Mouse (Mus musculus) CH12.LX (cell line): ENCODE results near the gene Prss32. TPM values are rescaled to one million over a fixed set of nuclear protein-coding genes. Genes with fewer than 3 reads are reported as not detected.

Experiments
- DNase-seq: peaks from one replicate; pipeline ENCODE4 v3.0.0-alpha.2; 2013; ENCODE audit errors: extremely low read depth
- H3K27ac ChIP-seq: 2 replicates; pipeline ENCODE4 v1.5.1; 2012; ENCODE audit warnings: low read depth, mild to moderate bottlenecking, control low read depth, moderate library complexity; ENCODE audit not compliant: insufficient read depth
- H3K27me3 ChIP-seq: replicated peaks from 2 replicates; pipeline ENCODE3; 2012; ENCODE audit warnings: inconsistent platforms
- H3K36me3 ChIP-seq, 2 experiments: replicated peaks in 1 of 2; 2 replicates each; pipeline versions ENCODE3 to v1.6.1; 2012; ENCODE audit warnings: inconsistent platforms in 1 of 2, low read length in 1 of 2, mild to moderate bottlenecking in 1 of 2, mixed read lengths in 1 of 2, moderate library complexity in 1 of 2; ENCODE audit not compliant: control insufficient read depth in 1 of 2, insufficient read depth in 1 of 2
- H3K4me1 ChIP-seq, 2 experiments: 2 replicates each; pipeline ENCODE4 v1.6.1; 2012; ENCODE audit warnings: inconsistent platforms in 1 of 2, moderate library complexity in 1 of 2; ENCODE audit not compliant: insufficient read depth in 2 of 2, control insufficient read depth in 1 of 2
- H3K4me2 ChIP-seq: 2 replicates; pipeline ENCODE4 v1.6.1; 2012; ENCODE audit warnings: low read depth, mild to moderate bottlenecking, control low read depth; ENCODE audit not compliant: poor library complexity, insufficient read depth, severe bottlenecking
- H3K4me3 ChIP-seq, 3 experiments: fragments of 150-350 bp in 1 of 3; sonication (generic) in 1 of 3; replicated peaks in 1 of 3; 2 replicates each; pipeline versions ENCODE3 to v1.5.1; 2011 to 2012; ENCODE audit warnings: low read depth in 2 of 3, low read length in 2 of 3, mild to moderate bottlenecking in 2 of 3, moderate library complexity in 2 of 3, control low read depth in 1 of 3, improper control_type of control experiment in 1 of 3, inconsistent platforms in 1 of 3, mixed read lengths in 1 of 3; ENCODE audit not compliant: poor library complexity in 1 of 3
- H3K79me2 ChIP-seq: replicated peaks from 2 replicates; pipeline ENCODE4 v1.6.1; 2012; ENCODE audit warnings: mild to moderate bottlenecking, moderate library complexity; ENCODE audit not compliant: control insufficient read depth, poor library complexity, insufficient read depth, severe bottlenecking; ENCODE audit errors: extremely low read depth
- H3K9ac ChIP-seq: 2 replicates; pipeline ENCODE4 v1.6.1; 2012; ENCODE audit warnings: low read depth, mild to moderate bottlenecking, control low read depth, moderate library complexity; ENCODE audit not compliant: insufficient read depth
- H3K9me3 ChIP-seq: replicated peaks from 2 replicates; pipeline ENCODE3; 2012; ENCODE audit warnings: low read length, inconsistent platforms, mixed read lengths
- CHD1 ChIP-seq: IDR thresholded peaks from 2 replicates; pipeline ENCODE4 v1.6.1; 2012; ENCODE audit warnings: low read depth, low read length, improper control_type of control experiment, inconsistent platforms
- CHD2 ChIP-seq: IDR thresholded peaks from 2 replicates; pipeline ENCODE4 v1.6.1; 2011; ENCODE audit warnings: low read length, improper control_type of control experiment
- ELF1 ChIP-seq: IDR thresholded peaks from 2 replicates; pipeline ENCODE4 v1.6.1; 2014; ENCODE audit warnings: low read depth, mild to moderate bottlenecking, inconsistent platforms, low read length, improper control_type of control experiment
- ETS1 ChIP-seq: conservative IDR thresholded peaks from 2 replicates; pipeline ENCODE4 v1.6.1; 2012; ENCODE audit warnings: low read depth, mild to moderate bottlenecking, inconsistent platforms, low read length, improper control_type of control experiment, moderate library complexity
- JUN ChIP-seq: IDR thresholded peaks from 2 replicates; pipeline ENCODE4 v1.6.1; 2011; ENCODE audit warnings: low read depth, mild to moderate bottlenecking, low read length, improper control_type of control experiment, moderate library complexity; ENCODE audit not compliant: insufficient read depth
- KAT2A ChIP-seq: IDR thresholded peaks from 2 replicates; pipeline ENCODE4 v1.6.1; 2012; ENCODE audit warnings: low read length, improper control_type of control experiment, inconsistent platforms; ENCODE audit not compliant: insufficient replicate concordance
- MAZ ChIP-seq: IDR thresholded peaks from 2 replicates; pipeline ENCODE4 v1.6.1; 2012; ENCODE audit warnings: low read depth, mild to moderate bottlenecking, inconsistent platforms, low read length, improper control_type of control experiment, moderate library complexity
- MYC ChIP-seq: IDR thresholded peaks from 2 replicates; pipeline ENCODE4 v1.6.1; 2011; ENCODE audit warnings: low read depth, mild to moderate bottlenecking, improper control_type of control experiment, low read length
- PAX5 ChIP-seq: IDR thresholded peaks from 2 replicates; pipeline ENCODE4 v1.6.1; 2012; ENCODE audit warnings: low read length, inconsistent platforms, mixed read lengths
- POLR2A ChIP-seq: IDR thresholded peaks from 2 replicates; pipeline ENCODE4 v1.6.1; 2011; ENCODE audit warnings: low read depth, mild to moderate bottlenecking, improper control_type of control experiment, low read length
- POLR2AphosphoS2 ChIP-seq: IDR thresholded peaks from 2 replicates; pipeline ENCODE4 v1.6.1; 2011; ENCODE audit warnings: low read depth, low read length, improper control_type of control experiment
- SIN3A ChIP-seq: IDR thresholded peaks from 2 replicates; pipeline ENCODE4 v1.6.1; 2012; ENCODE audit warnings: low read length, improper control_type of control experiment, inconsistent platforms
- SMC3 ChIP-seq: IDR thresholded peaks from 2 replicates; pipeline ENCODE4 v1.6.1; 2011; ENCODE audit warnings: low read depth, low read length, improper control_type of control experiment
- USF1 ChIP-seq: IDR thresholded peaks from 2 replicates; pipeline ENCODE4 v1.6.1; 2014; ENCODE audit warnings: low read depth, mild to moderate bottlenecking, inconsistent platforms, low read length, improper control_type of control experiment
- ZKSCAN1 ChIP-seq: IDR thresholded peaks from 2 replicates; pipeline ENCODE4 v1.6.1; 2012; ENCODE audit warnings: low read depth, inconsistent platforms, low read length, improper control_type of control experiment, borderline replicate concordance
- ZNF384 ChIP-seq: IDR thresholded peaks from 2 replicates; pipeline ENCODE4 v1.6.1; 2012; ENCODE audit warnings: low read depth, low read length, improper control_type of control experiment, inconsistent platforms
- dilution Hi-C: fragments of 300-500 bp; cut with MboI; formaldehyde crosslinking; loops from 2 replicates; pipeline ENCODE4 v1.14.3; 2020; ENCODE audit warnings: low sequenced_read_pairs; ENCODE audit not compliant: extremely low pct_unique_long_range_greater_than_20kb, extremely low pct_ligation_motif_present
- in situ Hi-C: fragments of 300-500 bp; cut with MboI; formaldehyde crosslinking; loops from 3 replicates; pipeline ENCODE4 v1.14.3; 2019; ENCODE audit warnings: low sequenced_read_pairs, low pct_ligation_motif_present, low pct_unique_long_range_greater_than_20kb, mixed read lengths
- polyA plus RNA-seq: library from polyadenylated mRNA; unstranded; fragments of >175 nt; gene quantifications from 2 replicates; pipeline ENCODE4 v1.2.1, GENCODE M21; 2012; ENCODE audit warnings: low read depth; ENCODE audit not compliant: insufficient read length
- total RNA-seq, 2 experiments: library from RNA; depleted of rRNA; stranded (reverse); fragments of 300-350 nt in 1 of 2; fragments of >200 nt in 1 of 2; gene quantifications; 2 replicates each; pipeline ENCODE4 v1.2.3; 2012 to 2014

Prss32 gene
- total and polyA plus RNA-seq, 3 experiments = not detected

DNA sequence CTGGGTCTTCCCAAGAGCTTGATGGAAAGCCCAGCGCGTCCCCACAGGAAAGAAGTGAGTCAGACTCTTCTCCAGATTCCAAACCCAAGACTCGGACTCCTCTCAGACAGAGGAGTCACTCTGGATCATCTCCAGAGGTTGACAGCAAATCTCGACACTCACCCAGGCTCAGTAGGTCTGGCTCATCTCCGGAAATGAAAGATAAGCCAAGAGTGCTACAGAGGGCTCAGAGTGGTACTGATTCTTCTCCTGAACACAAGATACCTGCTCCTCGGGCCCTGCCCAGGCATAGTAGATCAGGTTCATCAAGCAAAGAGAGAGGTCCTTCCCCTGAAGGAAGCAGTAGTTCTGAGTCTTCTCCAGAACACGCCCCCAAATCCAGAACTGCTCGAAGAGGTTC, 25.1 kb upstream of the Prss32 start:
- no peak overlapping the region for H3K4me3 ChIP-seq
- peaks cover 35% of the 10 kb centered on the region for H3K79me2 ChIP-seq
- in situ Hi-C loops = no loop called here
- no peaks in the 10 kb centered on the region for H3K27me3 ChIP-seq
- H3K9me3 ChIP-seq = peaks cover 5% of the 10 kb centered on the region
- dilution Hi-C loops = no loop called here
- peaks cover 96 to 99% of the 10 kb centered on the region in 2 experiments for H3K36me3 ChIP-seq
- TF ChIP-seq ETS1 (no peak), CHD1 (no peak), POLR2A (peak; percentile 31; the same call in 1 of the 2 replicates), SMC3 (no peak), SIN3A (no peak), POLR2AphosphoS2 (peak; percentile 54; the same call in 1 of the 2 replicates), CHD2 (no peak), MAZ (no peak), ELF1 (no peak)
- no peak for DNase-seq
- no peak overlapping the region for H3K27ac ChIP-seq
- no peak overlapping the region for H3K4me2 ChIP-seq
- H3K4me1 ChIP-seq = peaks cover 0 to 9% of the 10 kb centered on the region in 2 experiments; a peak in 1 of 4 replicates
- no peak overlapping the region for H3K9ac ChIP-seq

- no peak for DNase-seq
- Histone ChIP-seq H3K4me1 (peaks cover 0 to 9% of the 10 kb centered on the region in 2 experiments; a peak in 1 of 4 replicates), H3K27ac (no peak overlapping the region), H3K36me3 (peaks cover 97 to 99% of the 10 kb centered on the region in 2 experiments), H3K27me3 (no peaks in the 10 kb centered on the region), H3K9me3 (peaks cover 5% of the 10 kb centered on the region), H3K4me2 (no peak overlapping the region), H3K4me3 (no peak overlapping the region), H3K9ac (no peak overlapping the region), H3K79me2 (peaks cover 31% of the 10 kb centered on the region)
- in situ Hi-C loops = no loop called here
- TF ChIP-seq KAT2A (no peak), ZKSCAN1 (no peak), SIN3A (no peak), MAZ (no peak), JUN (no peak), PAX5 (no peak), MYC (no peak), ZNF384 (no peak), USF1 (no peak)
- dilution Hi-C loops = no loop called here
These were observed 24.4 kb upstream of the Prss32 start for GRCm38 (mm10) chr17:23819235-23819634.
